Mouse (Mus musculus) ES-Bruce4 (cell line): ENCODE data around the gene Slc8a1. TPM values are rescaled to one million over a fixed set of nuclear protein-coding genes. Genes with fewer than 3 reads are reported as not detected.

Experiments used
- H3K27ac ChIP-seq: 2 replicates; pipeline ENCODE4 v1.5.1; 2012; ENCODE audit warnings: low read length, inconsistent platforms; ENCODE audit not compliant: insufficient read depth
- H3K27me3 ChIP-seq: 2 replicates; pipeline ENCODE4 v1.6.1; 2012; ENCODE audit warnings: mild to moderate bottlenecking, low read length, inconsistent platforms; ENCODE audit not compliant: control insufficient read depth, poor library complexity, insufficient read depth, severe bottlenecking
- H3K36me3 ChIP-seq: 2 replicates; pipeline ENCODE4 v1.6.1; 2012; ENCODE audit warnings: inconsistent platforms, mild to moderate bottlenecking, low read length, moderate library complexity; ENCODE audit not compliant: control insufficient read depth, poor library complexity, insufficient read depth, severe bottlenecking
- H3K4me1 ChIP-seq: one replicate; pipeline ENCODE4 v1.8.1; 2011; ENCODE audit warnings: low read length; ENCODE audit not compliant: control insufficient read depth, insufficient read depth
- H3K4me3 ChIP-seq: 2 replicates; pipeline ENCODE4 v1.5.1; 2011; ENCODE audit warnings: low read depth, mild to moderate bottlenecking, low read length
- H3K9ac ChIP-seq: 2 replicates; pipeline ENCODE4 v1.6.1; 2012; ENCODE audit warnings: low read depth, mild to moderate bottlenecking, inconsistent platforms; ENCODE audit not compliant: poor library complexity, severe bottlenecking
- H3K9me3 ChIP-seq: replicated peaks from 2 replicates; pipeline ENCODE4 v1.6.1; 2012; ENCODE audit warnings: mild to moderate bottlenecking, low read length, inconsistent platforms; ENCODE audit not compliant: control insufficient read depth, poor library complexity, insufficient read depth, severe bottlenecking
- CTCF ChIP-seq: IDR thresholded peaks from one replicate; pipeline ENCODE4 v1.8.1; 2011; ENCODE audit warnings: low read depth, low read length
- EP300 ChIP-seq: IDR thresholded peaks from 2 replicates; pipeline ENCODE4 v1.6.1; 2011; ENCODE audit warnings: low read depth, low read length; ENCODE audit not compliant: insufficient read depth
- POLR2A ChIP-seq: IDR thresholded peaks from one replicate; pipeline ENCODE4 v1.8.1; 2011; ENCODE audit warnings: low read length; ENCODE audit not compliant: insufficient read depth
- polyA plus RNA-seq: library from polyadenylated mRNA; stranded (reverse); fragments of >200 nt; gene quantifications from 2 replicates; pipeline ENCODE4 v1.2.4, GENCODE M21; 2011; ENCODE audit warnings: low read depth; ENCODE audit not compliant: missing spikeins, insufficient read depth, insufficient read length

The Slc8a1 gene
- polyA plus RNA-seq, 1 experiment, result 0.52 TPM

GRCm38 (mm10) chr17:81616326-81616725, 121.9 kb downstream of the Slc8a1 start:
- Histone ChIP-seq H3K4me3 (no peak overlapping the region), H3K9ac (no peak overlapping the region), H3K27ac (no peak overlapping the region), H3K4me1 (no peaks in the 10 kb centered on the region), H3K36me3 (no peaks in the 10 kb centered on the region), H3K9me3 (no peaks in the 10 kb centered on the region), H3K27me3 (no peaks in the 10 kb centered on the region)
- no peak for TF ChIP-seq POLR2A
- TF ChIP-seq EP300, result no peak
- TF ChIP-seq CTCF, result no peak

- TF ChIP-seq EP300, result no peak
- TF ChIP-seq POLR2A, result no peak
- TF ChIP-seq CTCF, result no peak
- Histone ChIP-seq H3K4me1 (no peaks in the 10 kb centered on the region), H3K27ac (no peak overlapping the region), H3K9me3 (no peaks in the 10 kb centered on the region), H3K9ac (no peak overlapping the region), H3K36me3 (no peaks in the 10 kb centered on the region), H3K4me3 (no peak overlapping the region), H3K27me3 (no peaks in the 10 kb centered on the region)
Measured at GRCm38 (mm10) chr17:81615391-81615790, 122.8 kb downstream of the Slc8a1 start.

- TF ChIP-seq CTCF (no peak), EP300 (no peak), POLR2A (no peak)
- Histone ChIP-seq H3K9ac (no peak overlapping the region), H3K4me3 (no peak overlapping the region), H3K4me1 (no peaks in the 10 kb centered on the region), H3K27me3 (no peaks in the 10 kb centered on the region; the same call in 1 of the 2 replicates), H3K27ac (no peak overlapping the region), H3K9me3 (no peaks in the 10 kb centered on the region), H3K36me3 (no peaks in the 10 kb centered on the region)
Measured at GRCm38 (mm10) chr17:81607515-81607914, 130.7 kb downstream of the Slc8a1 start.

DNA sequence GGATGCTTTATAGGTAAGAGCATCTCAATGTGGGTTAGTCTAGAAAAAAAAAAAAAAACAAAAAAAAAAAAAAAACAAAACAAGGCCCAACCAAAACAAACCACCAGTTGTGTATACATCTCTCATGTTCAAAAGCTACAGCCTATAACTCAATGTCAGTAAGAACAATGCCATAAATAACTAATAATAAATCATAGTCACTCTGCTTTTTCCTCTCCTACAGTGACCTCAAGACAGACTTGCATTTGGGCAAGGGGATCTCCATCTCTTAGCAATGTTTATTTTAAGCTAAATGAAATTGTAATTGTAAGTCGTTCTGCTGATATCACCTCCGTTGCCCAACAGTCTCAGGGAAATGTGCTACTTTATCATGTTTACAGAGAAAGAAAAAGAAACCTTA, 132.1 kb downstream of the Slc8a1 start:
- H3K27ac ChIP-seq, result no peak overlapping the region

GRCm38 (mm10) chr17:81605219-81605660, 132.9 kb downstream of the Slc8a1 start:
- Histone ChIP-seq H3K9ac (no peak overlapping the region), H3K36me3 (no peaks in the 10 kb centered on the region), H3K4me3 (no peak overlapping the region), H3K9me3 (no peaks in the 10 kb centered on the region), H3K4me1 (no peaks in the 10 kb centered on the region), H3K27me3 (no peaks in the 10 kb centered on the region; the same call in 1 of the 2 replicates), H3K27ac (no peak overlapping the region)
- no peak for TF ChIP-seq EP300
- no peak for TF ChIP-seq POLR2A
- TF ChIP-seq CTCF, result no peak

More for the DNA sequence above, 132.1 kb downstream of the Slc8a1 start:
- TF ChIP-seq CTCF, result no peak
- no peak for TF ChIP-seq EP300
- no peaks in the 10 kb centered on the region for H3K4me1 ChIP-seq
- no peaks in the 10 kb centered on the region; the same call in 1 of the 2 replicates for H3K27me3 ChIP-seq
- no peaks in the 10 kb centered on the region for H3K36me3 ChIP-seq
- no peaks in the 10 kb centered on the region for H3K9me3 ChIP-seq
- no peak overlapping the region for H3K9ac ChIP-seq
- H3K4me3 ChIP-seq, result no peak overlapping the region

DNA sequence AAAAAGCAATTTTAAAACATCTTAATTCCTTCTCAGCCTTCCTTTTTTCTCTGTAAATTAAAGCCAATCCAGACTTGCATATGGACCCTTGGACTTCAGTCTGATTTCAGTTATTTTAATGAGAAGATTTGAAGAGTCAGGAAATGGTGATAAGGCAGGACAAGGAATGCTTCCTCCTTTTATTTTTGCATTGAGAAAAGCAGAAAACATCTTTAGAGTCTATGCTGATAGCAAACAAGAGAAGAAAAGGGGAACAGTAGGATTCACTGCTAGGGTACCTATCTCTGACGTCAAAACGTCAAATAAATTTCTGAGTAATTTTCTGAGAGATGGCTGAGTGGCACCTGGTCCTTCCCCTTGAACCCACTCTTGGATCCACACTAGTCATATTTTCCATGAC, 139.1 kb downstream of the Slc8a1 start:
- Histone ChIP-seq H3K9me3 (no peaks in the 10 kb centered on the region), H3K4me1 (no peaks in the 10 kb centered on the region)

More for the DNA sequence above, 139.1 kb downstream of the Slc8a1 start:
- Histone ChIP-seq H3K9ac (no peak overlapping the region), H3K27me3 (no peaks in the 10 kb centered on the region), H3K27ac (no peak overlapping the region), H3K36me3 (no peaks in the 10 kb centered on the region), H3K4me3 (no peak overlapping the region)
- TF ChIP-seq POLR2A (no peak), EP300 (no peak), CTCF (no peak)
